Mouse (Mus musculus): ENCODE results near the gene Slc4a1. TPM values are rescaled to one million over a fixed set of nuclear protein-coding genes. Genes with fewer than 3 reads are reported as not detected.
"Not testable (repeated sequence)": the region's sequence is repeated elsewhere in the genome, so short reads cannot be mapped to it uniquely, and the experiment has no call there.

Gene Slc4a1
- 34.5 and 37.2 TPM in 2 replicates for polyA plus RNA-seq (2016; fragmentation: Nextera tagmentation; extraction: Ambion mirVana)

DNA sequence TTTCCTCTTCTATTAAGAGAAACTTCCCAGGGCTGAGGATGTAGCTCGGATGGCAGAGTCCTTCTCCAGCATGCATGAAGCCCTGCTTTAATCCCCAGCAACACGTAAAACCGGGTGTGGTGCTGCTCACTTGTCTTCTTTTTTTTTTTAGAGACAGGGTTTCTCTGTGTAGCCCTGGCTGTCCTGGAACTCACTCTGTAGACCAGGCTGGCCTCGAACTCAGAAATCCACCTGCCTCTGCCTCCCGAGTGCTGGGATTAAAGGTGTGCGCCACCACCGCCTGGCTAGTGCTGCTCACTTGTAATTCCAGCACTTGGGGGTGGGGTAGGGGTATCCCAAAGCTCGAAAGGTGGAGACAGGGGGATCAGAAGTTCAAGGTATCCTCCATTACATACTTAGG is at the start of gene Slc4a1:
TSS of gene Slc4a1 (minus strand) at position 101 of the 400 bp plus-strand sequence.
- 0 out of 2 replicates have a peak within 1 kb of the TSS, but pooled peaks have one; percentile 23 for H3K4me3 ChIP-seq
- not testable (repeated sequence) for H3K4me1 ChIP-seq; DNase-seq (ENCODE audit: low spot score); H3K36me3 ChIP-seq; H3K27me3 ChIP-seq (ENCODE audit: low read depth, poor library complexity, severe bottlenecking); H3K9me3 ChIP-seq (replicated peaks)
- WGBS = 86% methylated on average over 8 of the region's 8 CpGs
- H3K27ac ChIP-seq = peak within 1 kb of the TSS; percentile 5; the same call in 1 of the 2 replicates

DNA sequence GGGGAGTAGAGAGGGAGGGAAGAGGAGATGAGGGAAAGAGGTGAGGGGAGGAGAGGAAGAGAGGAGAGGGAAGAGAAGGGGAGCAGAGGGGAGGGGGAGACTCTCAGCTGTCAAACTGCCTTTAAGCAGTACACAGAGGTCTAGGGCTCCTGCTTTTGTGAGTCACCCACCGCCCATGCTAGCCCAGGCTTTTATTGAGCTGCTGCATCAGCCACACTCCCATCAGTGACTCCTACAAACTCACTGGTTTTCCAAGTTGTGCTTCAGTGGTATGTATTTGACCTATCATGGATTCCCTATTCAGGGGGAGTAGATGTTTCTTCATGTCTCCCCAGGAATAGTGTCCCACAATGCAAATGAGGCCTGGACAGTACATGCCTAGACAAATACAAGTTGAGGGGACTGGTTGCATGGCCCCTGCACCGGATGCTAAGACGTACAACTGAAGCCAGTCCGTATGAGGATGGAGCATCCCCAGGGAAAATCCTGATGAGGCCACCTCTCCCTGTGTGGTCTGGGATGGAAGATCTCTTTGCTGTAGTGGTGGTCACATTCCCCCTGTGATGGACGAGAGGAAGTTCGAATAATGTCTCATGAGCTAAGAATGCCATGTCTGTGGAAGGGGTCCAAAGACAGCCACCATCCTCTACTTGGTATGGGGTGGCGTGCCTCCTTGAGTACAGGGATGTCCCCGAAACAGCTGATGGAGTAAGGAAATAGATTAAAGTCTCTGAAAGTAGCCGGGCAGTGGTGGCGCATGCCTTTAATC is 49.2 kb upstream of the Slc4a1 start:
- Histone ChIP-seq H3K9me3 (replicated peaks) (no peaks in the 10 kb centered on the region), H3K4me1 (peaks cover 4% of the 10 kb centered on the region; the same call in 1 of the 2 replicates), H3K4me3 (no peak overlapping the region), H3K27ac (no peak overlapping the region), H3K36me3 (no peaks in the 10 kb centered on the region), H3K27me3 (ENCODE audit: low read depth, poor library complexity, severe bottlenecking) (0 out of 2 replicates have a peak, but pooled peaks cover 3% of the 10 kb centered on the region)
- 75% methylated on average over 10 of the region's 10 CpGs for WGBS
- DNase-seq (ENCODE audit: low spot score) = no peak

DNA sequence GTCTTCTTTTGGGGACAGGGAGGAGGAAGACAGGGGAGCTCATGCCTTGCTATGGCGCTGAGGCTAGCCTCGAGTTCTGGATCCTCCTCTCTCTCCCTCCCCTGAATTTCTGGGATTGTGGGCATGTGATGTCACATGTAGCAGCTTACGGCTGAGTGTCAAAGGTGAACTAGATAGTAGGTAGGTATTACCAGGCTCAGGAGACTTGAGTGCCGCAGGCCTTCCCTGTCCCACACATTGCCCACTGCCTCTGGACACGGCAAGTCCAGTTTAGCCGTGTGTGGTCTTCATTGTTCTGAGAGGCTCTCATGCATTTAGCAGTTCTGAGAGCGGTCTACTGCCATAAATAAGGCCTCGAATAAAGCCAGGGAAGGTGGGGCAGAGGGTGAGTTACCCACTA is 47.1 kb upstream of the Slc4a1 start:
- Histone ChIP-seq H3K4me3 (no peak overlapping the region), H3K27me3 (ENCODE audit: low read depth, poor library complexity, severe bottlenecking) (0 out of 2 replicates have a peak, but pooled peaks cover 3% of the 10 kb centered on the region), H3K36me3 (no peaks in the 10 kb centered on the region), H3K27ac (no peak overlapping the region), H3K9me3 (replicated peaks) (no peaks in the 10 kb centered on the region), H3K4me1 (peaks cover 16% of the 10 kb centered on the region)
- no peak for DNase-seq (ENCODE audit: low spot score)
- WGBS = 86% methylated on average over 8 of the region's 8 CpGs

DNA sequence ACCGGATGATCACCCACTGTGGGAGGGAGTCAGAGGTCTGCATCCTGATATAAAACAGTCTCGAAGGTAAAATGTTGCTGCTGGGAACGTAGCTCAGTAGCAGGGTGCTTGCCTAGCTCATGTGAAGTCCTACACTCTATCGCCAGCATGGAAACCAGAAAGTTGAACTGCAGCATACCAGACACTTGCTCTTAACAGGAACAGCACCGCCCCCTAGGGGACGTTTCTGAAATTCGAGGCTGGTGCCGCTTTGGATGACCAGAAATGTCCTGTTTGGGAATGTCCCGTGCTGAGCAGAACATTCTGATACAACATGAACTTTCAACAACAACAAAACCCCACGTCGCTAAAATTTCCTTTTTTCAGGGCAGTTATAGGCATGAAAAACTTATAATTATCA is 45.7 kb upstream of the Slc4a1 start:
- WGBS = 8% methylated on average over 11 of the region's 11 CpGs
- DNase-seq (ENCODE audit: low spot score) = peak; percentile 89
- H3K4me1 ChIP-seq = peaks cover 28% of the 10 kb centered on the region

DNA sequence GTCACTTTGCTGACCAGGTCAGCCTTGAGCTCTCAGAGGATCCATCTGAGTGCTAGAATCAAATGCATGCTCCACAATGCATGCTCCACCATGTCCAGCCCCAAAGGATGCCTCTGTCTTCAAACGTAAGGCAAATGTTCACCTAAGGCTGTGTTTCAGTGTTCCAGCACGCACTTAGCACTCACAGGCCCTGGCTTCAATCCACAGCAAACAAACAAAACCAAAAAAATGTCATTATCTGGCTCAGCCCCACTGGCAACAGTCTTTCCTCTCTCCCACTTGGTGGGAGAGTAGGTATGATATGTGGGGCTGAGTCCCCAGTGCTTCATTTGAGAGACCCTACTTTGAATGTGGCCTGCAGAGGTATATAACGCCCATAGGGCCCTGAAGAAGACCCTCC is 45.1 kb upstream of the Slc4a1 start:
- Histone ChIP-seq H3K4me1 (peaks cover 35% of the 10 kb centered on the region), H3K4me3 (no peak overlapping the region), H3K27me3 (ENCODE audit: low read depth, poor library complexity, severe bottlenecking) (0 out of 2 replicates have a peak, but pooled peaks cover 3% of the 10 kb centered on the region), H3K36me3 (no peaks in the 10 kb centered on the region; the same call in 1 of the 2 replicates), H3K9me3 (replicated peaks) (no peaks in the 10 kb centered on the region), H3K27ac (no peak overlapping the region)
- DNase-seq (ENCODE audit: low spot score) = no peak
- 88% methylated on average over 3 of the region's 3 CpGs for WGBS

More for the DNA sequence above, 45.7 kb upstream of the Slc4a1 start:
- 0 out of 2 replicates have a peak, but pooled peaks cover 3% of the 10 kb centered on the region for H3K27me3 ChIP-seq (ENCODE audit: low read depth, poor library complexity, severe bottlenecking)
- H3K27ac ChIP-seq = no peak overlapping the region
- no peaks in the 10 kb centered on the region; the same call in 1 of the 2 replicates for H3K36me3 ChIP-seq
- H3K4me3 ChIP-seq = no peak overlapping the region
- no peaks in the 10 kb centered on the region for H3K9me3 ChIP-seq (replicated peaks)

DNA sequence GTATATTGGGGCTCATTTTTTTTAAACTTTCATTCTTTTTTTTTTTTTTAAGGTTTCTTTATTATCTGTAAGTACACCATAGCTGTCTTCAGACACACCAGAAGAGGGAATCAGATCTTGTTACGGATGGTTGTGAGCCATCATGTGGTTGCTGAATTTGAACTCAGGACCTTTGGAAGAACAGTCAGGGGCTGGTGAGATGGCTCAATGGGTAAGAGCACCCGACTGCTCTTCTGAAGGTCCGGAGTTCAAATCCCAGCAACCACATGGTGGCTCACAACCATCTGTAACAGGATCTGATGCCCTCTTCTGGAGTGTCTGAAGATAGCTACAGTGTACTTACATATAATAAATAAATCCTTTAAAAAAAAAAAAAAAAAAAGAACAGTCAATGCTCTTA is 44.3 kb upstream of the Slc4a1 start:
- H3K36me3 ChIP-seq; H3K27ac ChIP-seq; DNase-seq (ENCODE audit: low spot score); H3K9me3 ChIP-seq (replicated peaks); H3K27me3 ChIP-seq (ENCODE audit: low read depth, poor library complexity, severe bottlenecking); H3K4me3 ChIP-seq: not testable (repeated sequence)
- WGBS = 95% methylated on average over 3 of the region's 3 CpGs
- peaks cover 42% of the 10 kb centered on the region for H3K4me1 ChIP-seq

DNA sequence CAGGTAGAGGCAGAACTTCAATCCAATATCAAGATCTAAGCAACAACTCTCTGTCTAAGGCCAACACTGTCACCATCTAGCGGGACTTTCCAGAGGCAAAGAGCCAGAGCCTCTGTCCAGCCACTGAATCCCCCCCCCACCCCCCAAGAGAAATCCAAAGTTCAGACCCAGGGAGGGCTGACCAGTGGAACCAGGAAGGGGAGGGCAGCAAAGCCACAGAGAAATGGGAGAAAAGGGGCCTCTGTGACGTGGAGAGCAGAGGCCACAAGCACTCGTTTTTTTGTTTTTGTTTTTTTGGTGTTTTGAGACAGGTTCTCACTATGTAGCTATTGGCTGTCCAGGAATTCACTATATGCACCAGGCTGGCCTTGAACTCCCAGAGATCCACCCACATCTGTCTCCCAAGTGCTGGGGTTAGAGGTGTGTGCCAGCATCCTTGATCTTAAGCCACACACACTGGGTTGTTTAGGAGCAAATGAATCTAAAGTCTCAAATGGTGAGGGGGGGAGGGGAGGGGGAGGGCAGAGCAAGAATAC is 43.9 kb upstream of the Slc4a1 start:
- Histone ChIP-seq H3K4me1 (peaks cover 46% of the 10 kb centered on the region), H3K36me3 (peaks cover 11% of the 10 kb centered on the region), H3K9me3 (replicated peaks) (no peaks in the 10 kb centered on the region), H3K4me3 (no peak overlapping the region), H3K27me3 (ENCODE audit: low read depth, poor library complexity, severe bottlenecking) (0 out of 2 replicates have a peak, but pooled peaks cover 3% of the 10 kb centered on the region), H3K27ac (peak overlapping the region; percentile 8; the same call in 1 of the 2 replicates)
- 90% methylated on average over 3 of the region's 3 CpGs for WGBS
- no peak for DNase-seq (ENCODE audit: low spot score)

DNA sequence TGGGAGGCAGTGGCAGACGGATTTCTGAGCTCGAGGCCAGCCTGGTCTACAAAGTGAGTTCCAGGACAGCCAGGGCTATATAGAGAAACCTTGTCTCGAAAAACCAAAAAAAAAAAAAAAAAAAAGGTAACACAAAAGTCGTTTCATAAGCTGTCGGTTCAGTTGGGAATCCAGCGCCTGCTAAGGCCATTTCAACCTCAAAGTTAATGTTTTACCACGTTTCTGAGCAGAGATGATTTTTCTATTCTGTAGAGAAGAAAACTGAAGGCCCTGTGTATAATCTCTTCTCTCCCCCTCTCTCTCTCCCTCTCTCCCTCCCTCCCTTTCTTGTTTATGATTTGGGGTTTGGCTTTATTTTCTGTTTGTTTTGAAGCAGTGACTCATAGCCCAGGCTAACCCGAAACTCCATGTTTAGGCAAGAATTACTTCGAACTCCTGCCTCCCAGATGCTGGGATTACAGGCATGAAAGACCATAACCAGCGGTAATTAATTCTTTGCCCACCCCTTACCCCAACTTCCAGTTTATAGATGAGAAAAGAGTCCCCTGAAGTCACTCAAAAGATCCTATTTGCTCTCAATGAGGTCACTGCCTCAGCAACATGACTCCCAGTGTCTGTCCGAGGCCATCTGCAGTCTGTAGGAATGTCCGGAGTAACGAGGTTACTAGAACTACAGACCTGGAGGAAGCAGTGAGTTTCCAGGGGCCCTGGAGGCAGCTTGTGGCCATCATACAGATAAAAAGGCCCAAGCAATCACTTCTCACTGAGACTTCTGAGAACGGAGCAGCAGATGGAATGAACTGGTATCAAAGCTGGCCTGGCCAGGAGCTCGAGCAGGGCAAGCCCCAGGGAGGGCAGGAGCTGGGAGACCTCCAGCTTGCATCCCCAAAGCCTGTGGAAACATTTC is 43.1 kb upstream of the Slc4a1 start:
- Histone ChIP-seq H3K27ac (peak overlapping the region; percentile 92), H3K36me3 (peaks cover 18% of the 10 kb centered on the region), H3K27me3 (ENCODE audit: low read depth, poor library complexity, severe bottlenecking) (0 out of 2 replicates have a peak, but pooled peaks cover 3% of the 10 kb centered on the region), H3K9me3 (replicated peaks) (no peaks in the 10 kb centered on the region), H3K4me3 (peak overlapping the region; percentile 87), H3K4me1 (peaks cover 52% of the 10 kb centered on the region)
- 34% methylated on average over 15 of the region's 15 CpGs for WGBS
- DNase-seq (ENCODE audit: low spot score) = no peak

DNA sequence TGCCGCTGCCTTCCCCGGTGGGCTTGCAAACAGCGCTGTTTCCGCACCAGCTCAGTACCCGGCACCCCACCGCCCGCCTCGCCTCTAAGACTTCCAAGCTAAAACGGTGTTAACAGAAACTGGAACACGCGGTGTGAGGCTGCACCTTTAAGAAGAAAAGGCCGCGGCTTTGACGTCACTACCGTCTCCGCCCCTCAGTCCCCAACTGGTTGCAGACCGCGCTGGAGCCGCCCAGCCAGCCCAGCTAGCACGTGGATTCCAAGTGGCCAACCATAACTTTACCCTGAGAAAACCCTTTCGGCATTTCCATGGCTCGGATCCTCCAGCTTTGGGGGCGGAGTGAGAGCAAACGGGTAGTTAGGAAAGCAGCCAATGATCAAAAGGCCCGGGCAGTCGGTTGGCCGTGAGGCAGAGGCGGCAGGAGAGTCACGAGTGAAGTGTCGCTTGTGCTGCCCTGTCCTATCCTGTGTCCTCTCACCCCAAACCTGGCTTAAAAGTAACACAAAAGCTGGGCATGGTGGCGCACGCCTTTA is 42.4 kb upstream of the Slc4a1 start:
- no peaks in the 10 kb centered on the region for H3K9me3 ChIP-seq (replicated peaks)
- H3K4me3 ChIP-seq = peak overlapping the region; percentile 87
- peaks cover 52% of the 10 kb centered on the region for H3K4me1 ChIP-seq
- peaks cover 26% of the 10 kb centered on the region for H3K36me3 ChIP-seq
- H3K27ac ChIP-seq = peak overlapping the region; percentile 92
- whole genome bisulfite sequencing = under 1% methylated on average over 32 of the region's 32 CpGs
- DNase-seq (ENCODE audit: low spot score) = peak; percentile 99
- H3K27me3 ChIP-seq (ENCODE audit: low read depth, poor library complexity, severe bottlenecking) = 0 out of 2 replicates have a peak, but pooled peaks cover 3% of the 10 kb centered on the region

DNA sequence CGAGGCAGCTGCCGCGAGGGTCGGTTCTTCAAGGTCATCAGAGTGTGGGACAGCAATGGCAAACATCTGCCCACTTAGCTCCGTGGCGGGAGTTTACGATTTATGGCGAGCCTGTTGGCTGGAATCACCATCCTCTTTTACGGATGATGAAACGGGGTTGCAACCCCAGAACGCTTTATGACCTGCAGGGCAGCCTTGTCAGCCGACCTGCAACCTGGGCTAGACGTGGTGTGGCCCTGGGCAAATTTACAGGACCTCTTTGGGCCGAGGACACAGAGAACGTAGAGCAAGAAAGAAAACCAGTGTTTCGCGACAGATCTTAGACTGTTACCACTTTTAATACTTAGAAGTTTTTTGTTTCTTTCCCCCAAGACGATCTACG is 41.8 kb upstream of the Slc4a1 start, which contains the start of gene Slc25a39:
TSS of gene Slc25a39 (minus strand) at position 113 of the 382 bp plus-strand sequence.
- Histone ChIP-seq H3K4me1 (peaks cover 52% of the 10 kb centered on the region), H3K36me3 (peaks cover 31% of the 10 kb centered on the region), H3K27ac (peak within 1 kb of the TSS; percentile 92), H3K4me3 (peak within 1 kb of the TSS; percentile 87), H3K9me3 (replicated peaks) (no peaks in the 10 kb centered on the region), H3K27me3 (ENCODE audit: low read depth, poor library complexity, severe bottlenecking) (no peaks in the 10 kb centered on the region)
- DNase-seq (ENCODE audit: low spot score) = no peak
- WGBS = 1% methylated on average over 19 of the region's 19 CpGs

DNA sequence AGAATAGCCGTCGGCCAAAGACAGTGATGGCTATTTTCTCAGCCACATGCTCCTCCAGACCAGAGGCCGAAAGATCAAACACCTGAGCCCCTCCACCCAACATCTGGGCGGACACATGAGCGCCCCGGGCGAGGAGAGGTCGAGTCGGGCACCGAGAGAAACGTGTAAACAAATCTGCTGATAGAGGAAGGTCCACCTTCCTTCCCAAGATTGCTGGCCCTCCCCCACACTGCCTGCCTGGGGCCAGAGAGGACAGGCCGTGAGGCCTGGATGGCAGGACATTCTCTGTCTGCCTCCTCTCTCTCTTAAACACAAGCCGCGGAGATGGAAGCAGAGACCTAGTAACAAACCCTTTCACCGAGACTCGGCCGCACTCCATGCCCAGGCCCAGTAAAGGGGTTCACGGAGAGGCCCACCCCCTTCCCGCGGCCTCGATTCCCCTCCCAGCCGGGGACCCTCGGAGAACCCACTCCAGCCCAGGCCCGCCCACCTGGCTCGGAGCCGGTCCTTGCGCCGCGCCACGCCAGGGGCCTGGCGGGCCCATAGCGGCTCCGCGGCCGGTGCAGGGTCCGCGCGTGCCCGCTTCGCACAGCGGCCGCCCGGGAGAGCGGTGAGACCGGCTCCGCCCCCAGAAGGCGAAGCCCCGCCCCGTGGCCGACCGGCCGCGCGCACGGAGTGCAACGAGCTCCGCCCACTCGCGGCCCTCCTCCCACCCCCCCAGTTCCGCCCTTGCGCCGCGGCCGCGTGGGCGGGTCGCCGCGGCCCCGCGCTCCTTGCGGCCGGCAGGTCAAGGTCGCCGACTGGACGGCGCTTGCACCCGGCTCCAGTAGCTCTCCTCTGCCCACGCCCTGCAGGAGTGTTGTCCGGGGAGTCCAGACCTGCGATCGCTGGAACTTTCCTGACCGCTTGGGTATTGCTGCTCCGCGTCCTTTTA is 41.2 kb upstream of the Slc4a1 start:
- under 1% methylated on average over 85 of the region's 85 CpGs for WGBS
- H3K36me3 ChIP-seq = peaks cover 38% of the 10 kb centered on the region
- peaks cover 52% of the 10 kb centered on the region for H3K4me1 ChIP-seq
- H3K27me3 ChIP-seq (ENCODE audit: low read depth, poor library complexity, severe bottlenecking) = peaks cover 6% of the 10 kb centered on the region
- peak overlapping the region; percentile 87 for H3K4me3 ChIP-seq
- peak overlapping the region; percentile 92 for H3K27ac ChIP-seq
- H3K9me3 ChIP-seq (replicated peaks) = no peaks in the 10 kb centered on the region
- peak; percentile 95 for DNase-seq (ENCODE audit: low spot score)
